Comparison of ENCODE assay signal across 8 mouse cellular contexts in the genomic region with DNA sequence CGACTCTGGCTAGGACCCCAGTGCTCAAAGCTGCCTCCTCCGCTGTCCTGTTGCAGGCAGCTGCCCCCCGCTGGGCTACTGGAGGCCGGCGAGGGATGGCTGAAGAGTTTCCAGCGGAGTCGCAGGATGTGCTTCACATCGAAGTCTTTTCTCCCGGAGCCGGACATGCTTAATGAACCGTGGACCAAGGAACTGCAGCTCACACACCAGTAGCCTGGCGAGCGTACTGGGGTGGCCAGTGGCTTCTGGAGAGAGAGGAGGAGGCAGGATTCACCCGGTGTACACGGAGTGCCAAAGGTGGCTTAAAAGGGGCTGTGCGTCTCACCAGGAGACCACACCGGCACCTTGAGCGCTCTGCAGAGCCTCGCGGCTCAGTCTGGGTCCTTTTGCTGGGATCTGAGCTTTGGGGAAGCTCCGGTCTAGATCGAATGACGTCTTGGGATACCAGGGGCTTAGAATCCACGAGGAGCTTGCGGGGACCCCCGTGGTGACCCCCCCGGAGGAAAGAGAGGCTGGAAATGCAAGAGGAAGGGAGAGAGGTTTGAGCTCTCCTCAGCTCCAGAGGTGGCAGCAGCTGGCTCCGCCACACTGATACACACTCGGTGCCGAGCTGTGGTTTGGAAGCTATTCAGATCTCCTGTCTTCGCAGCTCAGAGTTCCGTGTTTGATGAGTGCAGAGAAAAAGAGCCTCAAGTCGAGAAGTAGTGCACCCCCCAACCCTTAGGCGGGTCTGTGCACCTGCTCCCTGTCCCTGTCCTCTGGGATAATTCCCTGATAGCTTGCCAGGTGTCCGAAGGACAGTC. TPM values are rescaled to one million over a fixed set of nuclear protein-coding genes. Genes with fewer than 3 reads are reported as not detected.
A peak's percentile ranks its signal among the peaks of the same experiment; 100 is the strongest.
DNase-seq lines count a peak whose midpoint lies in the region; ATAC-seq and TF ChIP-seq lines count a peak whose summit lies in the region.

No protein-coding gene starts in this region.

- peak; percentile 42 for DNase-seq in kidney, postnatal 0 days (ENCODE audit: low spot score)
- DNase-seq in kidney, adult 2 months, result no peak
- peak; percentile 12 to 29 for DNase-seq in cerebellum, postnatal 36 days
- DNase-seq in frontal cortex, postnatal 10 days (ENCODE audit: low spot score in 2 of 2), result peak; percentile 9 to 24
- no peak for DNase-seq in limb, embryonic 14.5 days (ENCODE audit: low spot score)
- peak; percentile 41 to 51 for DNase-seq in right cerebral cortex, postnatal 10 days (ENCODE audit: low spot score in 2 of 2)
- no peak for DNase-seq in thymus, postnatal 25 days

- peak overlapping the region; percentile 31 for H3K4me3 ChIP-seq in kidney, postnatal 0 days (replicated peaks; ENCODE audit: low read depth, low read length)
- H3K4me3 ChIP-seq in kidney, adult 2 months (ENCODE audit: insufficient read depth, low read depth, low read length), result no peak overlapping the region
- peak overlapping the region; percentile 40 for H3K4me3 ChIP-seq in limb, embryonic 14.5 days (replicated peaks; ENCODE audit: low read length)

- WGBS in kidney, postnatal 0 days, result 1% methylated on average over 35 of the region's 35 CpGs
- 2% methylated on average over 35 of the region's 35 CpGs for WGBS in kidney, adult 2 months
- 2% methylated on average over 34 of the region's 35 CpGs for WGBS in limb, embryonic 14.5 days

- H3K9me3 ChIP-seq in kidney, postnatal 0 days (replicated peaks; ENCODE audit: low read length), result no peaks in the 10 kb centered on the region
- no peaks in the 10 kb centered on the region for H3K9me3 ChIP-seq in limb, embryonic 14.5 days (ENCODE audit: control insufficient read depth, low read length)

- TF ChIP-seq POLR2A in kidney, adult 2 months (IDR thresholded peaks at IDR 0.05; ENCODE audit: low read depth, low read length), result no peak
- TF ChIP-seq POLR2A in limb, embryonic 14.5 days (IDR thresholded peaks at IDR 0.05; ENCODE audit: borderline replicate concordance, extremely low read depth, insufficient read depth, insufficient read length), result no peak

- peak; percentile 61 for ATAC-seq in kidney, postnatal 0 days (replicated peaks; ENCODE audit: low FRiP score, low read depth)
- ATAC-seq in limb, embryonic 14.5 days (ENCODE audit: low FRiP score, low read depth), result peak; percentile 65
- no peak for ATAC-seq in monocyte, adult 5-6 weeks (replicated peaks; ENCODE audit: insufficient number of reproducible peaks, low FRiP score, low TSS enrichment, poor library complexity, severe bottlenecking)

- H3K4me1 ChIP-seq in kidney, postnatal 0 days (replicated peaks; ENCODE audit: insufficient read depth, low read length), result peaks cover 6% of the 10 kb centered on the region
- H3K4me1 ChIP-seq in kidney, adult 2 months (ENCODE audit: control insufficient read depth, insufficient read depth, low read length), result no peaks in the 10 kb centered on the region
- no peaks in the 10 kb centered on the region for H3K4me1 ChIP-seq in limb, embryonic 14.5 days (ENCODE audit: control insufficient read depth, insufficient read depth, low read length)

- peak overlapping the region; percentile 60 for H3K4me2 ChIP-seq in kidney, postnatal 0 days (ENCODE audit: low read length)
- peak overlapping the region; percentile 68 for H3K4me2 ChIP-seq in limb, embryonic 14.5 days (replicated peaks; ENCODE audit: low read depth, low read length, severe bottlenecking)

- H3K9ac ChIP-seq in kidney, postnatal 0 days (ENCODE audit: low read depth, low read length), result no peak overlapping the region
- H3K9ac ChIP-seq in limb, embryonic 14.5 days (ENCODE audit: low read depth, low read length, severe bottlenecking), result peak overlapping the region; percentile 40

- 0 out of 2 replicates have a peak, but pooled peaks cover 3% of the 10 kb centered on the region for H3K27me3 ChIP-seq in kidney, postnatal 0 days (ENCODE audit: insufficient read depth, low read length)
- no peaks in the 10 kb centered on the region for H3K27me3 ChIP-seq in kidney, adult 2 months (replicated peaks; ENCODE audit: control insufficient read depth, insufficient read depth, low read length)
- peaks cover 20% of the 10 kb centered on the region for H3K27me3 ChIP-seq in limb, embryonic 14.5 days (ENCODE audit: control insufficient read depth, insufficient read depth, low read length)

- H3K36me3 ChIP-seq in kidney, postnatal 0 days (ENCODE audit: insufficient read depth, low read length), result no peaks in the 10 kb centered on the region
- H3K36me3 ChIP-seq in kidney, adult 2 months (ENCODE audit: control insufficient read depth, insufficient read depth, low read length), result no peaks in the 10 kb centered on the region
- no peaks in the 10 kb centered on the region for H3K36me3 ChIP-seq in limb, embryonic 14.5 days (ENCODE audit: control insufficient read depth, insufficient read depth, low read length)

- TF ChIP-seq CTCF in kidney, postnatal 0 days (IDR thresholded peaks at IDR 0.05; ENCODE audit: low read depth), result no peak
- no peak for TF ChIP-seq CTCF in kidney, adult 2 months (conservative IDR thresholded peaks at IDR 0.05; ENCODE audit: insufficient read depth, insufficient read length, low read depth, low read length)

- no peak overlapping the region for H3K27ac ChIP-seq in kidney, postnatal 0 days
- no peak overlapping the region for H3K27ac ChIP-seq in kidney, adult 2 months (ENCODE audit: insufficient read depth, low read depth, low read length)
- H3K27ac ChIP-seq in limb, embryonic 14.5 days (replicated peaks; ENCODE audit: low read depth, low read length), result no peak overlapping the region

RNA-seq across cellular contexts. Expression of a gene that starts 0.6 kb away (rescaled TPM):
- 0.01 TPM in 1 of 2 replicates, not detected in the other for polyA plus RNA-seq in kidney, postnatal 0 days (2015; fragmentation: Nextera tagmentation; extraction: Ambion mirVana)
- polyA plus RNA-seq in kidney, adult 2 months (2012; rRNA removed), result not detected in 2 replicates
- 0.14 and 0.19 TPM in 2 replicates for polyA plus RNA-seq in limb, embryonic 14.5 days (2012; rRNA removed)
- 0.12 and 0.32 TPM in 2 replicates for polyA plus RNA-seq in limb, embryonic 14.5 days (2014; fragmentation: Nextera tagmentation; extraction: Ambion mirVana)
- total RNA-seq in monocyte, adult 5-6 weeks (2017), result not detected in 3 replicates

Comparison
In these comparisons a context has a peak if more than half of its experiments do, and no peak if none do; other contexts are left out.
1. DNase-seq: peak in kidney, postnatal 0 days (single experiment), cerebellum, postnatal 36 days (2 of 2), frontal cortex, postnatal 10 days (2 of 2) and right cerebral cortex, postnatal 10 days (2 of 2); none in kidney, adult 2 months (single experiment), limb, embryonic 14.5 days (single experiment) and thymus, postnatal 25 days (single experiment).